Mouse (Mus musculus): ENCODE measurements around the gene Dnajc22. TPM values are rescaled to one million over a fixed set of nuclear protein-coding genes. Genes with fewer than 3 reads are reported as not detected.

The Dnajc22 gene
- polyA plus RNA-seq, 1 experiment from 2014 or later, result 0.36 TPM

DNA sequence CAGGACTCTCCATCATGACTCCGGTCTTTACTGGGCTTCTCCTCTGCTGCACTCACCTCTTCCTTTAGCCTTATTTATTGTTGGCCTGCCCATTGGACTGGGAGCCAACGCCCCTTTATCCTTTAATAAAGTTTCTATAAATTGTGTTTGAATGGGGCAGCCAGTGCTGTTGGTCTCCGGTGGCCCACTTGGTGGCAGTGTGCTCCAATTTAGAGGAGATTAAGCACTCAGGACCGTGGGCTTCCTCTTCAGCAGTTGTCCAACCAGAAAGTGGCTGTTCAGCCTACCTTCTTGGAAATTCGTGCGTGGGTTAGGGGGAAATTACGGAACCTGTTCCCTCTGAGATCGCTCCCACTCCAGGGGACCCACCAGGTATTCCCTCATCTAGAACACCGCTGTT is 9.7 kb upstream of the Dnajc22 start:
- ATAC-seq (no peak), DNase-seq (ENCODE audit: low spot score) (peak; percentile 64)
- Histone ChIP-seq H3K27me3 (replicated peaks; ENCODE audit: control insufficient read depth, insufficient read depth, low read length) (peaks cover 41% of the 10 kb centered on the region), H3K9ac (ENCODE audit: low read length) (no peak overlapping the region), H3K4me3 (ENCODE audit: low read depth, low read length) (no peak overlapping the region), H3K27ac (ENCODE audit: low read depth, low read length) (no peak overlapping the region), H3K9me3 (replicated peaks; ENCODE audit: control insufficient read depth, low read length) (no peaks in the 10 kb centered on the region), H3K4me1 (ENCODE audit: control insufficient read depth, insufficient read depth, low read length) (peaks cover 4% of the 10 kb centered on the region), H3K36me3 (ENCODE audit: control insufficient read depth, insufficient read depth, low read length) (peaks cover 21% of the 10 kb centered on the region), H3K4me2 (ENCODE audit: low read length) (no peak overlapping the region)
- WGBS, result 69% methylated on average over 9 of the region's 9 CpGs

- Histone ChIP-seq H3K27ac (ENCODE audit: low read depth, low read length) (no peak overlapping the region), H3K4me1 (ENCODE audit: control insufficient read depth, insufficient read depth, low read length) (peaks cover 7% of the 10 kb centered on the region), H3K9me3 (replicated peaks; ENCODE audit: control insufficient read depth, low read length) (no peaks in the 10 kb centered on the region), H3K36me3 (ENCODE audit: control insufficient read depth, insufficient read depth, low read length) (peaks cover 16% of the 10 kb centered on the region; the same call in 1 of the 2 replicates), H3K9ac (ENCODE audit: low read length) (no peak overlapping the region), H3K4me3 (ENCODE audit: low read depth, low read length) (no peak overlapping the region), H3K4me2 (ENCODE audit: low read length) (no peak overlapping the region), H3K27me3 (replicated peaks; ENCODE audit: control insufficient read depth, insufficient read depth, low read length) (peaks cover 48% of the 10 kb centered on the region)
- DNase-seq (ENCODE audit: low spot score), result no peak
- 7% methylated on average over 11 of the region's 11 CpGs for WGBS
- ATAC-seq, result no peak
Measured at GRCm38 (mm10) chr15:99083867-99084557, 9.0 kb upstream of the Dnajc22 start.

DNA sequence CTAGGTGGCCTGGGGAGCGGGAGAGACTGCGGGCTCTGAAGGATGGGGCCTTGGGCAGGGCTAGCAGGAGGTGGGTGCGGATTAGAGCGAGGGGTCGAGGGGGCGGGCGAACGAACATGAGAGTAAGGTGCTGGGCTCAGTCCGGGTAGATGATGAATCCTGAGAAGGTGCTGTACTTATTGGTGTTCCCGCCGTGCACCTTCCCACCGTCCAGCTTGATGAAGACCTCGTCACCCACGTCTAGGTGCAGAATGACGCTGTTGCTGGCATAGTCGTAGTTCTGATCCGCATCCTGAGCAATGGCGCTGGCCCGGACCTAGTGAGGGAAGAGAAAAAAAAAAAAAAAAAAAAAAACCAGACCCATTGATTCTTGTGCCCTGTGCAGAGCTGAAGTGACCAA is 8.4 kb upstream of the Dnajc22 start:
- WGBS, result 7% methylated on average over 19 of the region's 19 CpGs
- H3K9me3 ChIP-seq (replicated peaks; ENCODE audit: control insufficient read depth, low read length), result no peaks in the 10 kb centered on the region
- peaks cover 7% of the 10 kb centered on the region for H3K4me1 ChIP-seq (ENCODE audit: control insufficient read depth, insufficient read depth, low read length)
- H3K27ac ChIP-seq (ENCODE audit: low read depth, low read length), result no peak overlapping the region
- peaks cover 16% of the 10 kb centered on the region; the same call in 1 of the 2 replicates for H3K36me3 ChIP-seq (ENCODE audit: control insufficient read depth, insufficient read depth, low read length)
- no peak for DNase-seq (ENCODE audit: low spot score)
- H3K27me3 ChIP-seq (replicated peaks; ENCODE audit: control insufficient read depth, insufficient read depth, low read length), result peaks cover 54% of the 10 kb centered on the region
- ATAC-seq, result no peak
- H3K4me3 ChIP-seq (ENCODE audit: low read depth, low read length), result no peak overlapping the region
- no peak overlapping the region for H3K9ac ChIP-seq (ENCODE audit: low read length)
- no peak overlapping the region for H3K4me2 ChIP-seq (ENCODE audit: low read length)

DNA sequence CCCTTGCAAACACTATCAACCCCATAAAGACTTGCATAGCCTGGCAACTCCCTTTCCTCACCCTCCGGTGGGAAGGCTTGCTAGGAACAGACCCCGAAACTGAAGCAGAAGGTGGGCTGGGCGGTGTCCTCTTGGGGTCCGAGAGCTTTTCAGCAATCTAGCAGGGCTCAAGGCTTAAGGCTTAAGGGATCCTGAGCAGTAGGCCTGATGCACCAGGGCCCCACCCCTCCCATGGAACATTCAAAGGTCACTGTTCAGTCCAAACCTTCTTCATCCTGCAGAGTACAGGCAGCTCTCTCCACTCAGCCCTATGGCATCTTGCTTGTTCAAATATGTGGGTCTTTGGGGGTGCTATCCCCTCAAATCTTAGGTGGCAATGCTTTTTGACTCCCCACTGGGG is 7.0 kb upstream of the Dnajc22 start:
- H3K9me3 ChIP-seq (replicated peaks; ENCODE audit: control insufficient read depth, low read length), result no peaks in the 10 kb centered on the region
- no peak overlapping the region for H3K4me3 ChIP-seq (ENCODE audit: low read depth, low read length)
- ATAC-seq, result no peak
- no peak for DNase-seq (ENCODE audit: low spot score)
- no peak overlapping the region for H3K27ac ChIP-seq (ENCODE audit: low read depth, low read length)
- H3K27me3 ChIP-seq (replicated peaks; ENCODE audit: control insufficient read depth, insufficient read depth, low read length), result peaks cover 59% of the 10 kb centered on the region
- WGBS, result 78% methylated on average over 4 of the region's 4 CpGs
- peaks cover 14% of the 10 kb centered on the region; the same call in 1 of the 2 replicates for H3K36me3 ChIP-seq (ENCODE audit: control insufficient read depth, insufficient read depth, low read length)
- no peak overlapping the region for H3K9ac ChIP-seq (ENCODE audit: low read length)
- peaks cover 7% of the 10 kb centered on the region for H3K4me1 ChIP-seq (ENCODE audit: control insufficient read depth, insufficient read depth, low read length)
- H3K4me2 ChIP-seq (ENCODE audit: low read length), result no peak overlapping the region

DNA sequence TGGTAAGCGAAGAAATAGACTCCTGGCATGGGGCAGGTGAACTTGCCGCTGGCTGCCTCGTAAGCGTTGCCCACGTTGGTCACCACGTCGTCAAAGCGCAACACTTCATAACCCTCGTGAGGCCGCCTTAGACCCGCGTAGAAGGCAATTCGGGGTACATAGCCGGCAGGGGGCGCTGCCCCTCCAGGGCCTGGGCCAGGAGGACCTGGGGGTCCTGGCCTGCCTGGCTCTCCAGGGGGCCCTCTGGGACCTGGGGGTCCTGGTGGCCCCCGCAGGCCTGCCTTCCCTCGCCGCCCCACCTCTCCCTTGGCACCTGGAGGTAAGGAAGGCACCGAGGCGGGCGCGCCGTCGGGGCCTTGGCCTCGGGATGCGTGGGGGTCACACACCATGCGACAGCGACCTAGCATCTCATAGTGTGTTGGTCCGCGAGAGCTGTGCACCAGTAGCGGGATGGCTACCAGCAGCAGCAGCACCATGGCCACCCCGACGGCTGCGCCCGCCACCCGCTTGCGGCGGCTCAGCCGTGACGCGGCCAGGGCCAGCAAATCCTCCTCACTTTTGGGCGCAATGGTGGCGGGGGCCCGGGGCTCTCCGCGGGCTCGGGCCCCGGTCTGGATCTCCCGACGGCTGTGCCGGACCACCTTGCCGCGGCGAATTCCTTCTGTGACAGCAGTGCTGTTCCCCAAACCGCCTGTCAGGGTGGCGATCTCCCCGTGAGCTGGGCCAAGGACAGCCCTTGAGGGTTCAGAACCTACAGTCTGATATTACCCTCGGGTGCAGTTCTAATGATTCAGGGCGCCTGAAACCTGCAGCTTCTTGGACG is 5.5 kb upstream of the Dnajc22 start, which contains the start of gene C1ql4:
TSS of gene C1ql4 (minus strand) at position 565 of the 823 bp plus-strand sequence.
- no peak for ATAC-seq
- WGBS, result 7% methylated on average over 57 of the region's 60 CpGs
- Histone ChIP-seq H3K4me1 (ENCODE audit: control insufficient read depth, insufficient read depth, low read length) (peaks cover 7% of the 10 kb centered on the region), H3K27ac (ENCODE audit: low read depth, low read length) (no peak within 1 kb of the TSS), H3K27me3 (replicated peaks; ENCODE audit: control insufficient read depth, insufficient read depth, low read length) (peaks cover 64% of the 10 kb centered on the region), H3K9me3 (replicated peaks; ENCODE audit: control insufficient read depth, low read length) (no peaks in the 10 kb centered on the region), H3K4me2 (ENCODE audit: low read length) (peak within 1 kb of the TSS; percentile 40), H3K9ac (ENCODE audit: low read length) (peak within 1 kb of the TSS; percentile 5; the same call in 1 of the 2 replicates), H3K36me3 (ENCODE audit: control insufficient read depth, insufficient read depth, low read length) (peaks cover 5% of the 10 kb centered on the region; the same call in 1 of the 2 replicates), H3K4me3 (ENCODE audit: low read depth, low read length) (peak within 1 kb of the TSS; percentile 19; the same call in 1 of the 2 replicates)
- DNase-seq (ENCODE audit: low spot score), result no peak

DNA sequence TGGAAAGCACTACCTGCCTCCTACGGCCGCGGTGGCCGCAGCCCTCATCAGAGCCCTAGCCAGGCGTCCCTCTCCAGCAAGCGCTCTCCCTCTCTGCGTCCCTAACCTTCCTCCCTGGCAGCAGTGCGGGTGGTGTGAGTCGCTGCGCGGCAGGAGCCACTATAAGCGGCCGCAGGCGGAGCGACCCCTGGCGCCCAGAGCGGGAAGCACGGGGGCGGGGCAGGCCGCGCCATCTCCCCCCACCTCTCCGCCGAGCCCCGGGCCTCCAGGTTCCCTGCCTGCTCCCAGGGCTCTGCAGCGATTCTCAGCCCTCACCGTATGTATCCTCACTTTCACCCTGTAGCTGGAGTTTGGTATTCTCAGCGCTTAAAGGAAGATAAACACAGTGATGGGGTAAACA is 4.7 kb upstream of the Dnajc22 start:
- Histone ChIP-seq H3K27ac (ENCODE audit: low read depth, low read length) (no peak overlapping the region), H3K4me3 (ENCODE audit: low read depth, low read length) (peak overlapping the region; percentile 19; the same call in 1 of the 2 replicates), H3K27me3 (replicated peaks; ENCODE audit: control insufficient read depth, insufficient read depth, low read length) (peaks cover 72% of the 10 kb centered on the region), H3K4me2 (ENCODE audit: low read length) (peak overlapping the region; percentile 40), H3K36me3 (ENCODE audit: control insufficient read depth, insufficient read depth, low read length) (no peaks in the 10 kb centered on the region), H3K9me3 (replicated peaks; ENCODE audit: control insufficient read depth, low read length) (no peaks in the 10 kb centered on the region), H3K4me1 (ENCODE audit: control insufficient read depth, insufficient read depth, low read length) (peaks cover 7% of the 10 kb centered on the region), H3K9ac (ENCODE audit: low read length) (peak overlapping the region; percentile 5; the same call in 1 of the 2 replicates)
- under 1% methylated on average over 27 of the region's 27 CpGs for WGBS
- DNase-seq (ENCODE audit: low spot score), result peak; percentile 82
- ATAC-seq, result peak; percentile 79

DNA sequence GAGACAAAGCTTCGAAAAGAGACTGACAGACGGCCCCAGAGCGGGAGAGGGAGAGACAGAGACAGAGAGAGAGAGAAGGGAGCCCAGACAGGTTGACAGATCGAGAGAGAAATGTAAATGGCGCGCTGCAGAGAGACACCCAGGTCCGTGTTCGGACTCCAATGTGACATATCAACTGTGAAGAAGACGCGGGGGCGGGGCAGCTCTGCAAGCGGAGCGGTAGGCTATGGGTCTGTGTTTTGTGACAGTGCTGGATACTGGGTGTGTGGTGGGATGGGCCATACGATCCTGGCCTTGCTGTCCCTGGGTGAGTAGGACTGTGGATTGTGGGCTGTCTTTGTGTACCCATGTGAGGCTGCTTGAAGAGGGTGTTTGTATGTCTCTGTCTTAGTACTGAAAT is 3.9 kb upstream of the Dnajc22 start:
- peaks cover 71% of the 10 kb centered on the region for H3K27me3 ChIP-seq (replicated peaks; ENCODE audit: control insufficient read depth, insufficient read depth, low read length)
- no peaks in the 10 kb centered on the region for H3K9me3 ChIP-seq (replicated peaks; ENCODE audit: control insufficient read depth, low read length)
- H3K36me3 ChIP-seq (ENCODE audit: control insufficient read depth, insufficient read depth, low read length), result no peaks in the 10 kb centered on the region
- H3K27ac ChIP-seq (ENCODE audit: low read depth, low read length), result no peak overlapping the region
- H3K4me1 ChIP-seq (ENCODE audit: control insufficient read depth, insufficient read depth, low read length), result peaks cover 9% of the 10 kb centered on the region
- no peak overlapping the region for H3K4me3 ChIP-seq (ENCODE audit: low read depth, low read length)
- 9% methylated on average over 14 of the region's 14 CpGs for WGBS
- DNase-seq (ENCODE audit: low spot score) (no peak), ATAC-seq (no peak)
- H3K9ac ChIP-seq (ENCODE audit: low read length), result no peak overlapping the region
- no peak overlapping the region for H3K4me2 ChIP-seq (ENCODE audit: low read length)

- peaks cover 61% of the 10 kb centered on the region for H3K27me3 ChIP-seq (replicated peaks; ENCODE audit: control insufficient read depth, insufficient read depth, low read length)
Measured at GRCm38 (mm10) chr15:99093291-99094258, 605 bp downstream of the Dnajc22 start.

More at GRCm38 (mm10) chr15:99093291-99094258, 605 bp downstream of the Dnajc22 start:
- no peaks in the 10 kb centered on the region for H3K36me3 ChIP-seq (ENCODE audit: control insufficient read depth, insufficient read depth, low read length)
- no peaks in the 10 kb centered on the region for H3K9me3 ChIP-seq (replicated peaks; ENCODE audit: control insufficient read depth, low read length)
- WGBS, result 1% methylated on average over 56 of the region's 56 CpGs
- peak; percentile 71 for DNase-seq (ENCODE audit: low spot score)
- H3K27ac ChIP-seq (ENCODE audit: low read depth, low read length), result 0 out of 2 replicates have a peak overlapping the region, but pooled peaks have one; percentile 39
- ATAC-seq, result peak; percentile 47
- peak overlapping the region; percentile 86 for H3K4me2 ChIP-seq (ENCODE audit: low read length)
- peak overlapping the region; percentile 40 for H3K4me3 ChIP-seq (ENCODE audit: low read depth, low read length)
- peak overlapping the region; percentile 66 for H3K9ac ChIP-seq (ENCODE audit: low read length)
- peaks cover 36% of the 10 kb centered on the region for H3K4me1 ChIP-seq (ENCODE audit: control insufficient read depth, insufficient read depth, low read length)

All from forebrain, embryonic 14.5 days (tissue).